Mouse (Mus musculus) c-Kit-positive CD71-positive TER-119-negative erythroid progenitor cells, embryonic 14.5 days (primary cell): ENCODE data around the gene 4930438A08Rik.
A peak's percentile ranks its signal among the peaks of the same experiment; 100 is the strongest.
"Not testable (repeated sequence)": the region's sequence is repeated elsewhere in the genome, so short reads cannot be mapped to it uniquely, and the experiment has no call there.

Source experiments
- DNase-seq: peaks from one replicate; pipeline ENCODE4 v3.0.0-alpha.2; 2013; ENCODE audit warnings: low read depth

The 4930438A08Rik gene

GRCm38 (mm10) chr11:58274572-58274971 is at the start of gene 4930438A08Rik:
Gene 4930438A08Rik, plus strand, starts transcription at chr11:58274799.
- no peak for DNase-seq

GRCm38 (mm10) chr11:58224872-58225271 is 49.7 kb upstream of the 4930438A08Rik start:
- DNase-seq, result not testable (repeated sequence)

GRCm38 (mm10) chr11:58225655-58226054 is 48.9 kb upstream of the 4930438A08Rik start:
- peak; percentile 61 for DNase-seq

- DNase-seq, result no peak
These were observed 48.2 kb upstream of the 4930438A08Rik start for GRCm38 (mm10) chr11:58226425-58226824.

- not testable (repeated sequence) for DNase-seq
These were observed 46.6 kb upstream of the 4930438A08Rik start for GRCm38 (mm10) chr11:58228021-58228420.

- no peak for DNase-seq
These were observed 44.1 kb upstream of the 4930438A08Rik start for GRCm38 (mm10) chr11:58230396-58230910.

GRCm38 (mm10) chr11:58231156-58231555 is 43.4 kb upstream of the 4930438A08Rik start:
- no peak for DNase-seq

- not testable (repeated sequence) for DNase-seq
These were observed 40.0 kb upstream of the 4930438A08Rik start for GRCm38 (mm10) chr11:58234551-58234950.

- no peak for DNase-seq
These were observed 39.4 kb upstream of the 4930438A08Rik start for GRCm38 (mm10) chr11:58235152-58235551.

GRCm38 (mm10) chr11:58238840-58239791 is 35.5 kb upstream of the 4930438A08Rik start:
- peak; percentile 65 for DNase-seq

GRCm38 (mm10) chr11:58247294-58247693 is 27.3 kb upstream of the 4930438A08Rik start:
- no peak for DNase-seq

GRCm38 (mm10) chr11:58249203-58249981 is 25.2 kb upstream of the 4930438A08Rik start:
- no peak for DNase-seq

- DNase-seq, result no peak
These were observed 24.0 kb upstream of the 4930438A08Rik start for GRCm38 (mm10) chr11:58250550-58250949.

GRCm38 (mm10) chr11:58254411-58254810 is 20.2 kb upstream of the 4930438A08Rik start:
- no peak for DNase-seq

- DNase-seq, result no peak
These were observed 16.8 kb upstream of the 4930438A08Rik start for GRCm38 (mm10) chr11:58257816-58258215.

- DNase-seq, result no peak
These were observed 14.4 kb upstream of the 4930438A08Rik start for GRCm38 (mm10) chr11:58260156-58260555.

GRCm38 (mm10) chr11:58261826-58262225 is 12.8 kb upstream of the 4930438A08Rik start:
- DNase-seq, result no peak

GRCm38 (mm10) chr11:58262336-58262735 is 12.3 kb upstream of the 4930438A08Rik start:
- no peak for DNase-seq

GRCm38 (mm10) chr11:58263516-58263915 is 11.1 kb upstream of the 4930438A08Rik start:
- DNase-seq, result no peak

GRCm38 (mm10) chr11:58264546-58264945 is 10.1 kb upstream of the 4930438A08Rik start:
- DNase-seq, result no peak

GRCm38 (mm10) chr11:58268285-58268684 is 6.3 kb upstream of the 4930438A08Rik start:
- DNase-seq, result no peak

GRCm38 (mm10) chr11:58275756-58276155 is 1.2 kb downstream of the 4930438A08Rik start:
- no peak for DNase-seq
